Mouse (Mus musculus): ENCODE data around the gene Lig3.

DNA sequence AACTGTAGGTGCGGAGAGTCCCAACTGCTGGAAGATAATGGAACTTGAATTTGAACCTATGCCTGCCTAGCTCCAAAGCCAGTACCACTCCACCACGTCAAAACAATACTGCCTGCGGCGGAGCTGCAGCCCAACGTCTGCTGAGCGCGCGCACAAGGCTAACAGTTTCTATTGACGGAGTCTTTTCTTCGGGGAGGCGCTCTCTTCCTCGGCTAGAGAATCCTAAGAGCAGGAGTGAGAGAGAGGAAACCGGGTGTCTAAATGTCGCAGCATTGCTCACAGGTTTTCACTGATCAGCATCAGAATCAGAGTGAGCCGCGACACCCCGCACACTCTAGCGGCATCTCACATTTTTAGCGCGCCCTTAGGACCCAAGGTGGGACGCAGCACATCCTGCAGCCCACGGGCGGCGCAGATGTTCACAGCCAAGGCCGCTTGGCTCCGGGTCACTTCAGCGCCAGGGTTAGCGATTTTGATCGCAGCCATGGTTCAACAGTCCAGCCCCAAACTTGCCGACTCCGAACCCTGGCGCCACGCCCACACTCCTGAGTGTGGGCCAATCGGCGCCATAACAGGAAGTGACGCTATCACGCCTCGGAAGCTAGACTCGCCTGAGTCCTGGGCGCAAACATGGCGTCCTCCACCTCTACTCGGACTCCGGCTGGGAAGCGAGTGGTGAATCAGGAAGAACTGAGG, 17.0 kb upstream of the Lig3 start, which contains the start of the genes Cct6b and Zfp830:
- TF ChIP-seq POLR2A (IDR thresholded peaks at IDR 0.05; ENCODE audit: low read depth, low read length) (peak; percentile 99), CTCF (conservative IDR thresholded peaks at IDR 0.05 in 1 of 2, IDR thresholded peaks at IDR 0.05 in 1 of 2; ENCODE audit: low read depth in 2 of 2, low read length in 2 of 2) (no peak), ZMIZ1 (IDR thresholded peaks at IDR 0.05; ENCODE audit: low read depth, low read length) (peak; percentile 95), BHLHE40 (IDR thresholded peaks at IDR 0.05; ENCODE audit: low read depth, low read length) (peak; percentile 67; the same call in 1 of the 2 replicates), EP300 (IDR thresholded peaks at IDR 0.05; ENCODE audit: low read length) (peak; percentile 56), ELF1 (IDR thresholded peaks at IDR 0.05; ENCODE audit: low read depth, low read length) (peak; percentile 84), MAX (IDR thresholded peaks at IDR 0.05; ENCODE audit: low read length) (peak; percentile 46; the same call in 1 of the 2 replicates), TCF12 (IDR thresholded peaks at IDR 0.05; ENCODE audit: low read depth, low read length) (peak; percentile 94), MYC (IDR thresholded peaks at IDR 0.05; ENCODE audit: low read depth, low read length) (peak; percentile 58; the same call in 1 of the 2 replicates), POLR2AphosphoS2 (IDR thresholded peaks at IDR 0.05; ENCODE audit: low read depth, low read length) (peak; percentile 93), JUN (IDR thresholded peaks at IDR 0.05; ENCODE audit: insufficient read depth, low read depth, low read length) (peak; percentile 82)

All from CH12.LX (cell line).